Mouse (Mus musculus): ENCODE data around the gene Zfp286. TPM values are rescaled to one million over a fixed set of nuclear protein-coding genes. Genes with fewer than 3 reads are reported as not detected.
A peak's percentile ranks its signal among the peaks of the same experiment; 100 is the strongest.

Zfp286 gene
- 38.8 and 39.6 TPM in 2 replicates for polyA plus RNA-seq (2015; fragmentation: Nextera tagmentation; extraction: Ambion mirVana)

DNA sequence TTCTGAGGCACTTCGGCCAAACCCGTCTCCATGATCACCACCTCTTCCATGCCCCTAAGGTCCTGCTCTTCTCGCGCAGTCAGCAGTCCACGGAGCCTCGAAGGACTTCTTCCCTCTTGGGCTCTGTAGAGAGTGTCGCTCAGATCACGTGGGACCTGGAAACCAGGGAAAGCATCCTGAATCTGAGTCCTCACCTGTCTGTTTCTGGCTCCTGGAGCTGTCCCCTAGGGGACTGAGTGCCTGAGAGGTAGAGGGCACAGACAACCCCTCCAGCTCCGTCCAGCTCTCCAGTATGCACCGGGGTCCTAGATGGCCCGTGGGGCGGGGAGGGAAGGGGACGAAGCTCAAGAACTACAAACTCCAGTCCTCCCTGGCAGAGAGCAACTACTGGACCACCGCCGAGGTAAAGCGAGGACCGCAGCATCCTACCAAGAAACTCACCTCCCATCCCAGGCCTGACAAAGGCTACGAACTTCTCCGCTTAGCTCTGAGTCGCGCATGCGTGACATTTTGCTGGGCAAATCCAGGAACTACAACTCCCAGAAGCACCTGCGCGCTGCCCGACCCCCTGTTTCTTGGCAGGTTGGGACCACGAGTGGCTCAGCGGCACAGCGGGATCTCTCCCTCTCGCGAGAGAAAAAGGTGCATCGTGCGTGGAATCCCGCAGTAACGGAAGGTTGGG, at the start of gene Zfp286:
Gene Zfp286 (minus strand): TSS at position 528 of the 682 bp plus-strand sequence.
- Histone ChIP-seq H3K27ac (ENCODE audit: low read length) (peak within 1 kb of the TSS; percentile 66; the same call in 1 of the 2 replicates), H3K9me3 (ENCODE audit: control insufficient read depth, low read length) (peaks cover 5% of the 10 kb centered on the region), H3K9ac (replicated peaks; ENCODE audit: low read depth, low read length) (peak within 1 kb of the TSS; percentile 65), H3K27me3 (replicated peaks; ENCODE audit: control insufficient read depth, insufficient read depth, low read length) (no peaks in the 10 kb centered on the region), H3K4me1 (replicated peaks; ENCODE audit: control insufficient read depth, insufficient read depth, low read length) (peaks cover 10% of the 10 kb centered on the region), H3K36me3 (ENCODE audit: control insufficient read depth, insufficient read depth) (peaks cover 25% of the 10 kb centered on the region), H3K4me3 (replicated peaks; ENCODE audit: low read length) (peak within 1 kb of the TSS; percentile 59), H3K4me2 (ENCODE audit: low read length) (peak within 1 kb of the TSS; percentile 82)
- peak; percentile 97 for ATAC-seq
- 5% methylated on average over 34 of the region's 34 CpGs for WGBS

DNA sequence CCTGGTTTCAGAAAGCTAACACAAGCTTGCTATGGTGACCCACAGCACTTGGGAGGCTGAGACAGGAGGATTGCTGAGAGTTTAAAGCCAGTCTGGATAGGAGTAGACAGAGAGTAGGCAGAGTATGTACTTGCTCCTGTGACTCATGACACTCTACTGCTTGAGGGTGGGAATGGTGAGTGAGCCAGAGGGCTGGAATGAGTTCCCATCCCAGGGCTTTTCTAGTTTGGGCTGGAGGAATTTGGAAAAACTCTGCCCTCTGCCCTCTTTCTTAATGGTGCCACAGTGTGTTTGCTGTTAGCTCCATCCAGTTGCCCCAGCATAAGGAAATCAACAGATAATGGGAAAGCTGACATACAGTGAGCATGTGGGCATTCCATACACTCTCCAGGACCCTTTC, 42.6 kb upstream of the Zfp286 start:
- ATAC-seq = no peak

DNA sequence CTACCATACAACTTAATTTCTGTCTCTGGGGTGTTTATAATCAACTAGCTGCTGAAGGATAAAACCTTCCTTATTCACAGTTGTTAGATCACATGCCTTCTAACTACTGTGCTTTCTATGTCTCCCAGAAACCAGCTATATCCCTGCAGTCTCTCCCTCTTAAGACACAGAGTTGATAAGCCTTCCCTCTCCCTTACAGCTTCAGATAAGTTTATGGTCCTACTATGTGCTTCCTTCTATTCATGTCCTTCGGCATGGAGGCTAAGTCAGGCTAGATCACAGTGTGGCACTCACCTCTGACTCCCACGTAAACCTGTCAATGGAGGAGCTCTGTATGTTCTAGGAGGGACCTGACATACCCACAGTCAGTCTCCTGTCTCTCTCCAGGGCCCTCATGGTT, 41.1 kb upstream of the Zfp286 start:
- ATAC-seq = no peak
- Histone ChIP-seq H3K9ac (replicated peaks; ENCODE audit: low read depth, low read length) (no peak overlapping the region), H3K27me3 (replicated peaks; ENCODE audit: control insufficient read depth, insufficient read depth, low read length) (no peaks in the 10 kb centered on the region), H3K36me3 (ENCODE audit: control insufficient read depth, insufficient read depth) (no peaks in the 10 kb centered on the region), H3K4me3 (replicated peaks; ENCODE audit: low read length) (no peak overlapping the region), H3K9me3 (ENCODE audit: control insufficient read depth, low read length) (no peaks in the 10 kb centered on the region), H3K4me1 (replicated peaks; ENCODE audit: control insufficient read depth, insufficient read depth, low read length) (no peaks in the 10 kb centered on the region), H3K4me2 (ENCODE audit: low read length) (no peak overlapping the region), H3K27ac (ENCODE audit: low read length) (no peak overlapping the region)
- 85% methylated on average over 2 of the region's 2 CpGs for WGBS

More for the DNA sequence above, 42.6 kb upstream of the Zfp286 start:
- Histone ChIP-seq H3K4me2 (ENCODE audit: low read length) (no peak overlapping the region), H3K4me3 (replicated peaks; ENCODE audit: low read length) (no peak overlapping the region), H3K9ac (replicated peaks; ENCODE audit: low read depth, low read length) (no peak overlapping the region), H3K27ac (ENCODE audit: low read length) (no peak overlapping the region), H3K4me1 (replicated peaks; ENCODE audit: control insufficient read depth, insufficient read depth, low read length) (no peaks in the 10 kb centered on the region), H3K27me3 (replicated peaks; ENCODE audit: control insufficient read depth, insufficient read depth, low read length) (no peaks in the 10 kb centered on the region), H3K9me3 (ENCODE audit: control insufficient read depth, low read length) (no peaks in the 10 kb centered on the region), H3K36me3 (ENCODE audit: control insufficient read depth, insufficient read depth) (no peaks in the 10 kb centered on the region)

DNA sequence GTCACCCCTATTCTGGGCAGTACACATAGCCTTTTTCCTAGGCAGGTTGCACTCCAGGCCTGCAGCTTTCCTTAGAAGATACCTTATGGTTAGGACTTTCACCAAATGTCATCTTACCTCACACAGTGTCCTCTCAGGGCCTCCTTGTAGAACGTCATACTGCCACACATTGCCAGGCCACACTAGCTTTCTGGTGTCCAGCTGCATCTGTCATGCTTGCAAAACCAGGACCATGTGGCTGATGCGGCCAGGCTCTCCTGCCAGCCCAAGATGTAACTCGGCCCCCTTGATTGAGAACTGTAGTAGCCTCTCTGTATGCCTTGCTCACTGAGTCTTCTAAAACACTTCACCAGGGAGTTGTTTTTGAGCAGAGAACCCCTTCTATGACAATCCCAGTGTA, 38.6 kb upstream of the Zfp286 start:
- Histone ChIP-seq H3K36me3 (ENCODE audit: control insufficient read depth, insufficient read depth) (no peaks in the 10 kb centered on the region), H3K9me3 (ENCODE audit: control insufficient read depth, low read length) (no peaks in the 10 kb centered on the region), H3K4me1 (replicated peaks; ENCODE audit: control insufficient read depth, insufficient read depth, low read length) (no peaks in the 10 kb centered on the region), H3K9ac (replicated peaks; ENCODE audit: low read depth, low read length) (no peak overlapping the region), H3K27ac (ENCODE audit: low read length) (no peak overlapping the region), H3K4me2 (ENCODE audit: low read length) (no peak overlapping the region), H3K4me3 (replicated peaks; ENCODE audit: low read length) (no peak overlapping the region), H3K27me3 (replicated peaks; ENCODE audit: control insufficient read depth, insufficient read depth, low read length) (no peaks in the 10 kb centered on the region)
- WGBS = 83% methylated on average over 3 of the region's 3 CpGs
- ATAC-seq = no peak

DNA sequence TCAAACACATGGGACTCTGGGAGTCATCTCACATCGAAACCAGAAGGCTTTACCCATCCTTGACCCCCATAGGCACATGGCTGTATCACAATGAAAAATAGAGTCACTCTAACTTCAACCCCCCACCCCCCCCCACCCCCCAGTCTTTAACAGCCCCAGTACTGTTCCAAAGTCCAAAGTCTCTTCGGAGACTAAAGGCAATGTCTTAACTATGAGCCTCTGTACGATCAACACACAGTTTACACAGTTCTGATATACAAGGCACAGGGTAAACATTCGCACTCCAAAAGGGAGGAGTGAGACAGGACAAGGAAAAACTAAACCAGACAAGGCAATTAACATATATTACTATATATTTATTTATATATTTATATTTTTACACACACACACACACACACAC, 37.9 kb upstream of the Zfp286 start:
- 94% methylated on average over 4 of the region's 4 CpGs for WGBS
- H3K4me2 ChIP-seq (ENCODE audit: low read length) = no peak overlapping the region
- no peaks in the 10 kb centered on the region for H3K27me3 ChIP-seq (replicated peaks; ENCODE audit: control insufficient read depth, insufficient read depth, low read length)
- no peak overlapping the region for H3K27ac ChIP-seq (ENCODE audit: low read length)
- no peaks in the 10 kb centered on the region for H3K36me3 ChIP-seq (ENCODE audit: control insufficient read depth, insufficient read depth)
- ATAC-seq = no peak
- no peak overlapping the region for H3K4me3 ChIP-seq (replicated peaks; ENCODE audit: low read length)
- H3K4me1 ChIP-seq (replicated peaks; ENCODE audit: control insufficient read depth, insufficient read depth, low read length) = no peaks in the 10 kb centered on the region
- no peaks in the 10 kb centered on the region for H3K9me3 ChIP-seq (ENCODE audit: control insufficient read depth, low read length)
- H3K9ac ChIP-seq (replicated peaks; ENCODE audit: low read depth, low read length) = no peak overlapping the region

DNA sequence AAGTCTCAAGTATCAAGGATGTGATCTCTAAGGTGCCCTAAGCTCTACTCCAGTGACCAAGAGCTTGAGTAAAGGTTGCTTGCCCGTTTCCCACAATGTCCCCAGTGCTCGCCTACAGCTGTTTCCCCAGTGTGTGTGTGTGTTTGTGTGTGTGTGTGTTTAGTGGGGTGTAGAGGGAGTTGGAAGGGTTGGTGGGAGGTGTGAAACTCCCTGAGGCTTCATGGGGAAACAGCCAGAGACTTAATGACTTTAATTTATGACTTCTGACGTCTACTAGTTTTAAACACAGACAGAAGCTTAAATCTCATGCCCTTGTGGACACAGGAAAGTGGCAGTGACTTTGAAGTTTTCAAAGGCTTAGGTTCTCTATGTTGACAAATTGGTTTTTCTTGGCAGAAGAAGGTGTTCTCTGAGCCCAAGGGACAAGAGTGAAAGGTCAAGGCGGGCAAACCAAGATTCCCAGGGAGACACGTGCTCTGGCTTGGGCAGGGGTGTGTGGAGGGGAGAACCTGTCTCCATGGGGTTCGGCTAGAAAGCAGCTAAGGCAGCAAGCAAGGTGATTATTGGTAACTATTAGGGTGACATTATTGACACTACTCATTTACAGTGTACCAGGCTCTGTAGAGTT, 37.0 kb upstream of the Zfp286 start:
- ATAC-seq = no peak
- Histone ChIP-seq H3K4me3 (replicated peaks; ENCODE audit: low read length) (no peak overlapping the region), H3K27me3 (replicated peaks; ENCODE audit: control insufficient read depth, insufficient read depth, low read length) (no peaks in the 10 kb centered on the region), H3K36me3 (ENCODE audit: control insufficient read depth, insufficient read depth) (no peaks in the 10 kb centered on the region), H3K9ac (replicated peaks; ENCODE audit: low read depth, low read length) (no peak overlapping the region), H3K4me1 (replicated peaks; ENCODE audit: control insufficient read depth, insufficient read depth, low read length) (no peaks in the 10 kb centered on the region), H3K9me3 (ENCODE audit: control insufficient read depth, low read length) (no peaks in the 10 kb centered on the region), H3K4me2 (ENCODE audit: low read length) (no peak overlapping the region), H3K27ac (ENCODE audit: low read length) (no peak overlapping the region)
- 83% methylated on average over 6 of the region's 6 CpGs for whole genome bisulfite sequencing

DNA sequence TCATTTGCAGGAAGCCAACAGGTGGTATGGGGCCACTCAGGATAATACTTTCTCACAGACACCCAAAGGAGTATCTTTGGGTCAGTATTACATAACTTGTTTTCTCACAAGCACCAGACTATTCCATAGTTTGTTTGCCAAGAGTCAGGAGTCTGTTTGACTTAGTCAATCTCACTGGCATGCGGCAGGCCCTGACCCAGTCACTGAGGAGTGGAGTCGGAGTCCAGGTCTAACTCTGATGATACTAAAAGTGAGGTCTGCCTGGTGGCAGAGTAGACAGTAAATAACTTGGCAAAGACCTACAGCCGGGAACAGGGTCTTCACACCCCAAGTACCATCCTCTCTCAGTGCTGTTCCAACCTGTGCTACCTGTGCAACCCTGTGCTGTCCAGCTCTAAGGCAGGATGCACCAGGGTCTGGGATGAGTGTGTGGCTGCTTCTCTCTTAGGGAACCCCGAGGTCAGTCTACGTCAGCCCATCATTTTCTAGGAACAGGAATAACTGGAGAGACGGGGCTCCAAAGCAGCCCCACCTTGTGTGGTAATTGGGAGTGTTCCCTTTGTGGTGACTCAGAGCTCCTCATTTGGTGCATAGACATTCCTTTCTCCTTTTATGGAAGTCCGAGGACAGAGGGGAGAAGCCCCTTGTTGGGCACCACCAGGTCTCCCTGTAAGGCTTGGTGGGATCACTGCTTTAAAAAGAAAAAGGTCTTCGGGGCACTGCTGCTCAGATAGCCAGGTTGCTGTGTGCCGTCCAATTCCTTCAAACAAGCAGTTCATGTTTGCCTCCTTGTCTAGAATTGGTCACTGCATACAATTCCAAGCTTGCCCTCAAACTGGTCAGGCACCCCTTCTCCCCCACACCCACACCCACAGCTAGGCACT, 36.2 kb upstream of the Zfp286 start:
- Histone ChIP-seq H3K27me3 (replicated peaks; ENCODE audit: control insufficient read depth, insufficient read depth, low read length) (no peaks in the 10 kb centered on the region), H3K27ac (ENCODE audit: low read length) (no peak overlapping the region), H3K9ac (replicated peaks; ENCODE audit: low read depth, low read length) (no peak overlapping the region), H3K36me3 (ENCODE audit: control insufficient read depth, insufficient read depth) (no peaks in the 10 kb centered on the region), H3K4me2 (ENCODE audit: low read length) (no peak overlapping the region), H3K4me3 (replicated peaks; ENCODE audit: low read length) (no peak overlapping the region), H3K9me3 (ENCODE audit: control insufficient read depth, low read length) (no peaks in the 10 kb centered on the region), H3K4me1 (replicated peaks; ENCODE audit: control insufficient read depth, insufficient read depth, low read length) (peaks cover 6% of the 10 kb centered on the region)
- no peak for ATAC-seq
- 85% methylated on average over 9 of the region's 9 CpGs for WGBS

DNA sequence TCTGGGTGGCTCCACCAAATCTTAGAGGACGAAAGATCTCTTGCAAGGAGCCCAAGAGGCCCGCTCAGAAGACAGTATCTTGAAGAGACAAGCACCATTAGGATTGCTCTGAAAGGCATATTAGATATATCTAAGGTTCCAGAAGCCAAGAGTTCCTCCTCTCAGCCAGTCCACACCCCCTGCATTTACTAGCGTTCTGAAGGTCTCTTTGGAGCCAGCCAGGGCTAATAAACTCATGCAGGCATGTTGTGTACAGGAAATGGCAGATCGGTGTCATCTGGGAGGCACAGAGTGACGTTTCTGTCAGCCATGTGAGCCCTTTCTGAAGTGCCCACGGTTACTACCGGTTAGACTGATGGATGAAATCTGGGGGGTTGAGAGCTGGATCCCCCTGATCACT, 34.9 kb upstream of the Zfp286 start:
- Histone ChIP-seq H3K36me3 (ENCODE audit: control insufficient read depth, insufficient read depth) (no peaks in the 10 kb centered on the region), H3K9ac (replicated peaks; ENCODE audit: low read depth, low read length) (no peak overlapping the region), H3K4me2 (ENCODE audit: low read length) (no peak overlapping the region), H3K4me3 (replicated peaks; ENCODE audit: low read length) (no peak overlapping the region), H3K4me1 (replicated peaks; ENCODE audit: control insufficient read depth, insufficient read depth, low read length) (peaks cover 16% of the 10 kb centered on the region), H3K27me3 (replicated peaks; ENCODE audit: control insufficient read depth, insufficient read depth, low read length) (no peaks in the 10 kb centered on the region), H3K27ac (ENCODE audit: low read length) (no peak overlapping the region), H3K9me3 (ENCODE audit: control insufficient read depth, low read length) (no peaks in the 10 kb centered on the region)
- ATAC-seq = no peak
- WGBS = 84% methylated on average over 7 of the region's 7 CpGs

DNA sequence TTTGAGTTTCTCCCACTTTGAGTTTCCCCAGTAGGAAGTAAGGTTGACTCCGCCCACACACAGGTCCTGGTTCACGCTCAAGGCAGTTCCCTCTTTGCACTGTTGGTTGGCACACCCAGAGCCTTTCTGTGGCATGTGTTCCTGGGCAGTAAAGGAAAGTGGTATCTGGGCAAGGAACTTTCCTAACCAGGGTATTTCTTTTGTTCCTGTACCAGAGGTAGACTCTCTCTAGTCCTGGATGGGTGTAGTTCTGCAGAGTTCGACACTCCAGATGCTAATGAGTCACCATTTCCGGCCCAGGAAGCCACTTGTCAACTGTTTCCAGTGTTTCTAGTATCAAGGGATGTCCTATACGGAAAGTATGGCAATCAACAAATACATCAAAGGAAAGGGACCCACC, 32.6 kb upstream of the Zfp286 start:
- no peaks in the 10 kb centered on the region for H3K27me3 ChIP-seq (replicated peaks; ENCODE audit: control insufficient read depth, insufficient read depth, low read length)
- H3K4me3 ChIP-seq (replicated peaks; ENCODE audit: low read length) = no peak overlapping the region
- WGBS = 77% methylated on average over 5 of the region's 5 CpGs
- H3K9ac ChIP-seq (replicated peaks; ENCODE audit: low read depth, low read length) = no peak overlapping the region
- no peak overlapping the region for H3K4me2 ChIP-seq (ENCODE audit: low read length)
- no peak for ATAC-seq
- H3K27ac ChIP-seq (ENCODE audit: low read length) = no peak overlapping the region
- H3K36me3 ChIP-seq (ENCODE audit: control insufficient read depth, insufficient read depth) = no peaks in the 10 kb centered on the region
- H3K9me3 ChIP-seq (ENCODE audit: control insufficient read depth, low read length) = no peaks in the 10 kb centered on the region
- H3K4me1 ChIP-seq (replicated peaks; ENCODE audit: control insufficient read depth, insufficient read depth, low read length) = peaks cover 16% of the 10 kb centered on the region

Data from forebrain, embryonic 16.5 days (tissue).